Mouse (Mus musculus) macrophage (primary cell): ENCODE data around the gene Clca4a. TPM values are rescaled to one million over a fixed set of nuclear protein-coding genes. Genes with fewer than 3 reads are reported as not detected.
"Not testable (repeated sequence)": the region's sequence is repeated elsewhere in the genome, so short reads cannot be mapped to it uniquely, and the experiment has no call there.

Experiments
- H3K27ac ChIP-seq: fragments of 350-480 bp; formaldehyde crosslinking; 2 replicates; pipeline ENCODE4 v1.9.0; 2021
- H3K36me3 ChIP-seq: fragments of 350-480 bp; formaldehyde crosslinking; 2 replicates; pipeline ENCODE4 v1.9.0; 2021; ENCODE audit errors: inconsistent target
- H3K4me3 ChIP-seq: fragments of 350-480 bp; formaldehyde crosslinking; 2 replicates; pipeline ENCODE4 v1.9.0; 2021; ENCODE audit errors: inconsistent target
- H3K79me2 ChIP-seq: fragments of 350-480 bp; formaldehyde crosslinking; 2 replicates; pipeline ENCODE4 v1.9.0; 2021; ENCODE audit errors: inconsistent target
- WGBS: methylation state at CpG from one replicate; pipeline ENCODE4 v1.1.7; 2026; ENCODE audit warnings: inconsistent platforms; ENCODE audit not compliant: missing documents; 5-methylcytosine and 5-hydroxymethylcytosine counted together
- polyA plus RNA-seq: library from polyadenylated mRNA; stranded (reverse); fragments of 250-400 nt; gene quantifications from 3 replicates; pipeline ENCODE4 v1.2.4, GENCODE M21; 2018; ENCODE audit warnings: inconsistent platforms
- total RNA-seq, 78 experiments: library from RNA; depleted of rRNA; stranded (reverse); fragments of 250-400 nt; gene quantifications; 1 replicate in 9 of 78; 2 replicates in 24 of 78; 3 replicates in 43 of 78; 4 replicates in 2 of 78; pipeline ENCODE4 v1.2.4; 2018; ENCODE audit warnings: inconsistent platforms in 56 of 78

The Clca4a gene
- not detected for total RNA-seq (2018; cell fraction: chromatin; rRNA removed)
- total RNA-seq (2018; cell fraction: cytosol; rRNA removed), result not detected
- total RNA-seq (2018; cell fraction: nucleus; rRNA removed), result not detected
- not detected in 3 replicates for polyA plus RNA-seq

GRCm38 (mm10) chr3:144974945-144975344 is at the start of gene Clca4a:
TSS of gene Clca4a (minus strand) at chr3:144975045.
- Histone ChIP-seq H3K79me2 (no peaks in the 10 kb centered on the region), H3K27ac (no peak within 1 kb of the TSS), H3K4me3 (no peak within 1 kb of the TSS), H3K36me3 (no peaks in the 10 kb centered on the region)

- Histone ChIP-seq H3K27ac (no peak overlapping the region), H3K4me3 (no peak overlapping the region), H3K79me2 (no peaks in the 10 kb centered on the region), H3K36me3 (no peaks in the 10 kb centered on the region)
- 89% methylated on average over 3 of the region's 3 CpGs for WGBS
Observed at GRCm38 (mm10) chr3:145017807-145018206, 43.0 kb upstream of the Clca4a start.

- Histone ChIP-seq H3K4me3 (no peak overlapping the region), H3K36me3 (no peaks in the 10 kb centered on the region)
- WGBS, result 31% methylated on average over 5 of the region's 5 CpGs
Observed at GRCm38 (mm10) chr3:145004422-145004821, 29.6 kb upstream of the Clca4a start.

GRCm38 (mm10) chr3:145000912-145001311 is 26.1 kb upstream of the Clca4a start:
- no peak overlapping the region for H3K27ac ChIP-seq
- H3K36me3 ChIP-seq, result no peaks in the 10 kb centered on the region
- 62% methylated on average over 1 of the region's 1 CpGs for WGBS
- H3K79me2 ChIP-seq, result no peaks in the 10 kb centered on the region
- no peak overlapping the region for H3K4me3 ChIP-seq

More at GRCm38 (mm10) chr3:145004422-145004821, 29.6 kb upstream of the Clca4a start:
- H3K79me2 ChIP-seq, result no peaks in the 10 kb centered on the region
- H3K27ac ChIP-seq, result no peak overlapping the region

- no peak overlapping the region for H3K4me3 ChIP-seq
- no peak overlapping the region for H3K27ac ChIP-seq
- no peaks in the 10 kb centered on the region for H3K79me2 ChIP-seq
- H3K36me3 ChIP-seq, result no peaks in the 10 kb centered on the region
- 91% methylated on average over 5 of the region's 5 CpGs for WGBS
Observed at GRCm38 (mm10) chr3:144993055-144993454, 18.2 kb upstream of the Clca4a start.

- Histone ChIP-seq H3K4me3 (no peak overlapping the region), H3K79me2 (no peaks in the 10 kb centered on the region), H3K27ac (no peak overlapping the region), H3K36me3 (no peaks in the 10 kb centered on the region)
Observed at GRCm38 (mm10) chr3:144992618-144993017, 17.8 kb upstream of the Clca4a start.

GRCm38 (mm10) chr3:144985890-144986289 is 11.0 kb upstream of the Clca4a start:
- 93% methylated on average over 4 of the region's 5 CpGs for WGBS
- no peaks in the 10 kb centered on the region for H3K36me3 ChIP-seq
- H3K79me2 ChIP-seq, result no peaks in the 10 kb centered on the region

GRCm38 (mm10) chr3:144980551-144980950 is 5.7 kb upstream of the Clca4a start:
- H3K27ac ChIP-seq, result no peak overlapping the region
- WGBS, result 94% methylated on average over 6 of the region's 6 CpGs
- H3K36me3 ChIP-seq, result no peaks in the 10 kb centered on the region
- H3K4me3 ChIP-seq, result no peak overlapping the region
- H3K79me2 ChIP-seq, result no peaks in the 10 kb centered on the region

More at GRCm38 (mm10) chr3:144985890-144986289, 11.0 kb upstream of the Clca4a start:
- H3K4me3 ChIP-seq, result no peak overlapping the region
- no peak overlapping the region for H3K27ac ChIP-seq

GRCm38 (mm10) chr3:144977631-144978030 is 2.8 kb upstream of the Clca4a start:
- H3K36me3 ChIP-seq, result no peaks in the 10 kb centered on the region
- no peak overlapping the region for H3K27ac ChIP-seq
- no peaks in the 10 kb centered on the region for H3K79me2 ChIP-seq
- WGBS, result 62% methylated on average over 4 of the region's 4 CpGs
- H3K4me3 ChIP-seq, result no peak overlapping the region

- WGBS, result 90% methylated on average over 1 of the region's 1 CpGs
- Histone ChIP-seq H3K4me3 (no peak overlapping the region), H3K27ac (no peak overlapping the region), H3K79me2 (no peaks in the 10 kb centered on the region), H3K36me3 (no peaks in the 10 kb centered on the region)
Observed at GRCm38 (mm10) chr3:144976091-144976490, 1.2 kb upstream of the Clca4a start.

GRCm38 (mm10) chr3:144971553-144972270 is 3.1 kb downstream of the Clca4a start:
- H3K79me2 ChIP-seq, result no peaks in the 10 kb centered on the region
- 83% methylated on average over 9 of the region's 9 CpGs for WGBS
- H3K36me3 ChIP-seq, result no peaks in the 10 kb centered on the region
- H3K4me3 ChIP-seq, result no peak overlapping the region
- H3K27ac ChIP-seq, result no peak overlapping the region

GRCm38 (mm10) chr3:144969755-144970154 is 5.1 kb downstream of the Clca4a start:
- Histone ChIP-seq H3K4me3 (no peak overlapping the region), H3K79me2 (no peaks in the 10 kb centered on the region), H3K27ac (no peak overlapping the region), H3K36me3 (no peaks in the 10 kb centered on the region)
- WGBS, result 69% methylated on average over 1 of the region's 1 CpGs

- H3K27ac ChIP-seq, result no peak overlapping the region
- no peaks in the 10 kb centered on the region for H3K79me2 ChIP-seq
- WGBS, result 80% methylated on average over 4 of the region's 4 CpGs
- H3K36me3 ChIP-seq, result no peaks in the 10 kb centered on the region
- H3K4me3 ChIP-seq, result no peak overlapping the region
Observed at GRCm38 (mm10) chr3:144966074-144966473, 8.8 kb downstream of the Clca4a start.

- 72% methylated on average over 4 of the region's 4 CpGs for WGBS
Observed at GRCm38 (mm10) chr3:144950829-144951228, 24.0 kb downstream of the Clca4a start.

GRCm38 (mm10) chr3:144947376-144947775 is 27.5 kb downstream of the Clca4a start:
- H3K79me2 ChIP-seq, H3K36me3 ChIP-seq, H3K27ac ChIP-seq, H3K4me3 ChIP-seq: not testable (repeated sequence)
- 79% methylated on average over 5 of the region's 5 CpGs for WGBS

More at GRCm38 (mm10) chr3:144950829-144951228, 24.0 kb downstream of the Clca4a start:
- Histone ChIP-seq H3K79me2 (no peaks in the 10 kb centered on the region), H3K27ac (no peak overlapping the region), H3K4me3 (no peak overlapping the region), H3K36me3 (no peaks in the 10 kb centered on the region)

- not testable (repeated sequence) for H3K4me3 ChIP-seq, H3K79me2 ChIP-seq, H3K36me3 ChIP-seq
- H3K27ac ChIP-seq, result 0 out of 2 replicates have a peak overlapping the region, but pooled peaks have one; percentile 2
Observed at GRCm38 (mm10) chr3:144933625-144934024, 41.2 kb downstream of the Clca4a start.
